In genomic region chr19:37337752-37338151, GRCm38 (mm10) we compare ENCODE assay signal across 8 mouse cellular contexts. TPM values are rescaled to one million over a fixed set of nuclear protein-coding genes. Genes with fewer than 3 reads are reported as not detected.
DNase-seq lines count a peak whose midpoint lies in the region; ATAC-seq lines count a peak whose summit lies in the region.

Gene Ide (minus strand): TSS chr19:37337852.

- no peaks in the 10 kb centered on the region for H3K27me3 ChIP-seq in forebrain, embryonic 10.5 days (ENCODE audit: poor library complexity, severe bottlenecking)
- no peaks in the 10 kb centered on the region for H3K27me3 ChIP-seq in limb, embryonic 13.5 days
- no peaks in the 10 kb centered on the region for H3K27me3 ChIP-seq in stomach, embryonic 14.5 days (ENCODE audit: control insufficient read depth, insufficient read depth, low read length)

- H3K4me1 ChIP-seq in forebrain, embryonic 10.5 days = 0 out of 2 replicates have a peak, but pooled peaks cover 5% of the 10 kb centered on the region
- H3K4me1 ChIP-seq in limb, embryonic 13.5 days = 0 out of 2 replicates have a peak, but pooled peaks cover 9% of the 10 kb centered on the region
- H3K4me1 ChIP-seq in stomach, embryonic 14.5 days (ENCODE audit: control insufficient read depth, insufficient read depth, low read length) = no peaks in the 10 kb centered on the region

- H3K4me2 ChIP-seq in limb, embryonic 13.5 days (replicated peaks) = no peak within 1 kb of the TSS
- H3K4me2 ChIP-seq in stomach, embryonic 14.5 days (replicated peaks; ENCODE audit: low read depth, low read length) = no peak within 1 kb of the TSS

- ATAC-seq in limb, embryonic 13.5 days (ENCODE audit: low FRiP score, low read depth) = no peak
- ATAC-seq in stomach, embryonic 14.5 days (ENCODE audit: insufficient number of reproducible peaks, insufficient read depth, low FRiP score, low read depth) = no peak

- 86% methylated on average over 4 of the region's 4 CpGs for WGBS in forebrain, embryonic 10.5 days
- WGBS in limb, embryonic 13.5 days = 67% methylated on average over 4 of the region's 4 CpGs
- 64% methylated on average over 4 of the region's 4 CpGs for WGBS in stomach, embryonic 14.5 days

- no peaks in the 10 kb centered on the region for H3K36me3 ChIP-seq in forebrain, embryonic 10.5 days (replicated peaks)
- no peaks in the 10 kb centered on the region for H3K36me3 ChIP-seq in limb, embryonic 13.5 days
- no peaks in the 10 kb centered on the region for H3K36me3 ChIP-seq in stomach, embryonic 14.5 days (ENCODE audit: control insufficient read depth, insufficient read depth, low read length)

- H3K9me3 ChIP-seq in forebrain, embryonic 10.5 days = no peaks in the 10 kb centered on the region
- no peaks in the 10 kb centered on the region for H3K9me3 ChIP-seq in limb, embryonic 13.5 days
- H3K9me3 ChIP-seq in stomach, embryonic 14.5 days (ENCODE audit: control insufficient read depth, low read depth, low read length) = no peaks in the 10 kb centered on the region

- H3K27ac ChIP-seq in forebrain, embryonic 10.5 days = no peak within 1 kb of the TSS
- no peak within 1 kb of the TSS for H3K27ac ChIP-seq in limb, embryonic 13.5 days
- H3K27ac ChIP-seq in stomach, embryonic 14.5 days (ENCODE audit: low read length) = no peak within 1 kb of the TSS

- H3K9ac ChIP-seq in limb, embryonic 13.5 days = no peak within 1 kb of the TSS
- no peak within 1 kb of the TSS for H3K9ac ChIP-seq in stomach, embryonic 14.5 days (replicated peaks; ENCODE audit: low read depth, low read length)

- no peak for DNase-seq in urinary bladder, adult 2 months (ENCODE audit: low spot score)
- DNase-seq in urinary bladder, postnatal 10 days (ENCODE audit: low spot score) = no peak
- DNase-seq in forebrain, embryonic 10.5 days (ENCODE audit: extremely low spot score, low spot score) = no peak
- DNase-seq in heart, postnatal 36 days = no peak
- no peak for DNase-seq in spleen, postnatal 4 days (ENCODE audit: low spot score in 2 of 2)
- no peak for DNase-seq in urinary bladder, postnatal 14 days (ENCODE audit: low spot score)

- intact Hi-C loops in heart, postnatal 36 days (cut with DNase I) = no loop called here

- H3K4me3 ChIP-seq in forebrain, embryonic 10.5 days = no peak within 1 kb of the TSS
- H3K4me3 ChIP-seq in limb, embryonic 13.5 days = no peak within 1 kb of the TSS
- H3K4me3 ChIP-seq in stomach, embryonic 14.5 days (ENCODE audit: low read depth, low read length) = no peak within 1 kb of the TSS

RNA-seq across cellular contexts. Expression of gene Ide, which starts in this region (rescaled TPM):
- polyA plus RNA-seq in urinary bladder, adult 2 months (2012; rRNA removed) = 27.9 and 28.5 TPM in 2 replicates
- polyA plus RNA-seq in forebrain, embryonic 10.5 days (2016; fragmentation: Nextera tagmentation; extraction: Ambion mirVana) = 63.8 and 66.1 TPM in 2 replicates
- total RNA-seq in heart, postnatal 36 days (2021) = 10 to 100 TPM; 69.1 to 71.1 TPM
- 32.8 and 36.5 TPM in 2 replicates for polyA plus RNA-seq in limb, embryonic 13.5 days (2015; fragmentation: Nextera tagmentation; extraction: Ambion mirVana)
- polyA plus RNA-seq in stomach, embryonic 14.5 days (2014; fragmentation: Nextera tagmentation; extraction: Ambion mirVana) = 49.0 and 55.7 TPM in 2 replicates
